Mouse (Mus musculus) liver, embryonic 14.5 days (tissue): ENCODE measurements around the gene Isg20l2.

Experiments
- CTCF ChIP-seq: IDR thresholded peaks from 2 replicates; pipeline ENCODE4 v1.5.1; 2016; ENCODE audit warnings: antibody characterized with exemption, low read depth, control low read depth
- EP300 ChIP-seq: IDR thresholded peaks from 2 replicates; pipeline ENCODE4 v1.6.1; 2016; ENCODE audit warnings: antibody characterized with exemption, low read depth

- no peak for TF ChIP-seq CTCF
- TF ChIP-seq EP300: no peak
These were observed 19.9 kb downstream of the Isg20l2 start for GRCm38 (mm10) chr3:87949955-87950515.
